Mouse (Mus musculus): ENCODE results near the gene Gm20425.

DNA sequence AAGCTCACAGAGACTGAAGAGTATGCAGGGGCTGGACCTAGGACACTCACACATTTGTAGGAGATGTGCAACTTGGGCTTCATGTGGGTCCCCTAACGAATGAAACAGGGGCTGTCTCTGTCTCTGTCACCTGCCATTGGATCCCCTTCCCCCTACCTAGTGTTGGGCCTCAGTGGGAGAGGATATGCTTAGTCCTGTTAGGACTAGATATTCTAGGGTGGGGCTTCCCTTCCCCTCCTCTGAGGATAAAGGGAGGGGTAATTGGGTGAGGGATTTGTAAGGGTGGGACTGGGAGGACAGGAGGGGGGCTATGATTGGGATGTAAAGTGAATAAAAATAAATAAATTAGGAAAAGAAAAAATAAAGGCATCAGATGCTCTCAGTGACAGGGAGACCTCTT lies 45.6 kb upstream of the Gm20425 start:
- no peak for TF ChIP-seq CTCF (conservative IDR thresholded peaks at IDR 0.05; ENCODE audit: low read length)
- no peak for TF ChIP-seq NANOG (IDR thresholded peaks at IDR 0.05; ENCODE audit: borderline replicate concordance, low read length)
- TF ChIP-seq POU5F1 (IDR thresholded peaks at IDR 0.05; ENCODE audit: borderline replicate concordance, low read length), result no peak
